Mouse (Mus musculus) forebrain, embryonic 10.5 days (tissue): ENCODE measurements around the gene Vmn1r4. TPM values are rescaled to one million over a fixed set of nuclear protein-coding genes. Genes with fewer than 3 reads are reported as not detected.

Experiments used
- DNase-seq: peaks from one replicate; pipeline ENCODE4 v3.0.0-alpha.2; 2017; ENCODE audit warnings: low spot score; ENCODE audit errors: extremely low spot score
- H3K27ac ChIP-seq: fragments of 300-500 bp; sonication (generic); 2 replicates; pipeline ENCODE4 v1.5.1; 2016; ENCODE audit warnings: mild to moderate bottlenecking
- H3K27me3 ChIP-seq: fragments of 300-500 bp; sonication (generic); 2 replicates; pipeline ENCODE4 v1.6.1; 2016; ENCODE audit warnings: mild to moderate bottlenecking; ENCODE audit not compliant: poor library complexity, severe bottlenecking
- H3K36me3 ChIP-seq: fragments of 300-500 bp; sonication (generic); replicated peaks from 2 replicates; pipeline ENCODE4 v1.6.1; 2016; ENCODE audit warnings: mild to moderate bottlenecking, moderate library complexity
- H3K4me1 ChIP-seq: fragments of 300-500 bp; sonication (generic); 2 replicates; pipeline ENCODE4 v1.6.1; 2016
- H3K4me3 ChIP-seq: fragments of 300-500 bp; sonication (generic); 2 replicates; pipeline ENCODE4 v1.5.1; 2016; ENCODE audit warnings: mild to moderate bottlenecking, moderate library complexity
- H3K9me3 ChIP-seq: fragments of 300-500 bp; sonication (generic); 2 replicates; pipeline ENCODE4 v1.6.1; 2016; ENCODE audit warnings: mild to moderate bottlenecking, moderate library complexity
- WGBS: fragments of 180-500 bp; shearing (Covaris S2); methylation state at CpG from one replicate; pipeline ENCODE4 v1.1.7; 2016; 5-methylcytosine and 5-hydroxymethylcytosine counted together
- polyA plus RNA-seq: library from polyadenylated mRNA; unstranded; fragments of >200 nt; fragmentation: Nextera tagmentation; extraction: Ambion mirVana; gene quantifications from 2 replicates; pipeline ENCODE4 v1.2.1, GENCODE M21; 2016

Vmn1r4 gene
- polyA plus RNA-seq, 1 experiment from 2014 or later: 0.33 TPM

DNA sequence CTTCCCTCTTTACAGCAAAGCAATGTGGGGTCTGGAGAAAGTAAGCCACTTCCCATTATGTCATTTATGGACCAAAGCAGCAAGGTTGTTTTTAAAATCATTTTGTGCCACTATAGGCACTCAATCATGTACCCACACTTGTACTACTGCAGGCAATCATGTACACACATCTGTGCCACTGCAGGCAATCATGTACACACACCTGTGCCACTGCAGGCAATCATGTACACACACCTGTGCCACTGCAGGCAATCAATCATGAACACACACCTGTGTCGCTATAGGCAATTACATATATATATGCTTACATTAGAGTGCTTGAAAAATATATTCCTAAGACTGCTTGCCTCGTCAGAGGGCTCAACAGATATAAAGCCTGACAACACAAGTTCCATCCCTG, 18.8 kb upstream of the Vmn1r4 start:
- DNase-seq: no peak
- Histone ChIP-seq H3K4me1 (peaks cover 11% of the 10 kb centered on the region), H3K4me3 (no peak overlapping the region), H3K27me3 (no peaks in the 10 kb centered on the region), H3K36me3 (no peaks in the 10 kb centered on the region), H3K9me3 (no peaks in the 10 kb centered on the region), H3K27ac (no peak overlapping the region)
- WGBS: 81% methylated on average over 2 of the region's 2 CpGs

DNA sequence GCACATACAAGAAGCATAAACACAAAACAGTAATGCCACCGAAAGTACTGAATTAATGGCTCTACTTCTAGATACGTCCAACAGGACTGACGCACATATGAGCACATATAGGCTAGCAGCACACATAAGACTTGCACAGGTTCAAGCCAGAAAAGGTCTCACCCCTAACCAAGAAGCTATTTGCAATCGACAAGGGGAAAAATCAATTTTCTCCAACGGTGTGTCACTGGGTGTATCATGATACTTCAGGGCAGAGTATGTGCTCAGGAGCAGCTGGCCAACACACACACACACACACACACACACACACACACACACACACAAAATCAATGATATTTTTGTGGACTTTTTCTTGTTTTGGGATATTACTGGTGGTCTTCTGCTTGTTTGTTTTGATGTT, 18.3 kb upstream of the Vmn1r4 start:
- Histone ChIP-seq H3K4me3 (no peak overlapping the region), H3K9me3 (no peaks in the 10 kb centered on the region), H3K4me1 (peaks cover 11% of the 10 kb centered on the region), H3K36me3 (no peaks in the 10 kb centered on the region), H3K27ac (no peak overlapping the region), H3K27me3 (no peaks in the 10 kb centered on the region)
- 96% methylated on average over 5 of the region's 5 CpGs for WGBS
- no peak for DNase-seq

DNA sequence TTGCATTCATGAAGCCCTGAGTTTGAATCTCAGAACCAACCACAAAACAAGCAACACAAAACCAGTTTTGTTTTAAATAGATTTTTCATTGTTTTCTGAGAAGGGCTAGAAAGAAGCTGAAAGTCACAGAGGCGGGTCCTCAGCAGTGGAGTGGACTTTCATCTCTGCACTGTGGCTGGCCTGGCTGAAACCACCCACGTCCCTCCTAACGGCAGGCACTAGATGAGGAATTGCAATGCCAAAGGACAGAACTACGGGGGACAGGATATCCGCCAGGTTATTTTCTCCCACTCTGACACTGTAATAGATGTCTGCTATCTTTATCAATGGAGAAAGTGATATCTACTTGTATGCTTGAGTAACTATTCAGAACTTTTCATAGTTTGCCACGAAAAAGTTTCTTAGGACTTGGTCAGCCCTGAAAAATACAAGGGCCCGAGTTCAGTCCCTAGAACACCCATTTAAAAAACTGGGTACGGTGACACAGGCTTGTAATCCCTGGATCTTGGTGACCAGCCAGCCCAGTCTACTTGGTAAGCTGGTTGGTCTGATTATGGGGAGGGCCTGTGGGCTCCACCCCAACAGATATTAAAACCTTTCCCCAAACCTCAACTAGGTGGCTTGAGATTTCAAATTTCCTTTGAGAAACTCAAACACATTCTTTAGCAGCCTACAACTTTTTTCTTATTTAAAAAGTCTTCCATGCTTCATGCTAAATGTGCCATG, 17.5 kb upstream of the Vmn1r4 start:
- H3K36me3 ChIP-seq: no peaks in the 10 kb centered on the region
- no peaks in the 10 kb centered on the region for H3K27me3 ChIP-seq
- peaks cover 11% of the 10 kb centered on the region for H3K4me1 ChIP-seq
- 91% methylated on average over 8 of the region's 8 CpGs for WGBS
- no peak for DNase-seq
- no peaks in the 10 kb centered on the region for H3K9me3 ChIP-seq
- H3K27ac ChIP-seq: no peak overlapping the region
- no peak overlapping the region for H3K4me3 ChIP-seq

DNA sequence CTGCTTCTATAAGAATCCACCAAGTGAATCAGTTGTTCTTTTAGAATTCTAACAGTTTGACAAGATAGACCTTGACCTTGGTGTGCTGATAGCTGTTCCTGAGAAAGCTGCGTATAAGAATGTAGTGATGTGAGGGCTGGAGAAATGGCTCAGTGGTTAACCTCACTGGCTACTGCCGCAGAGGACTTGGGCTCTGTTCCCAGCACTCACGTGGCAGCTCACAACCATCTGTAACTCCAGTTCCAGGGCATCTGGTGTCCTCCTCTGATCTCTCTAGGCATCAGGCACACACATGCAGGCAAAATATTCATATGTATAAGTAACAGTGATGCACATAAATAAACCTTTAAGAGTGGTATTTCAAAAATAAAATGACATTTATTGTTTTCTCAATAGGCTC, 15.8 kb upstream of the Vmn1r4 start:
- no peak overlapping the region for H3K27ac ChIP-seq
- no peaks in the 10 kb centered on the region for H3K36me3 ChIP-seq
- H3K4me3 ChIP-seq: no peak overlapping the region
- no peaks in the 10 kb centered on the region for H3K27me3 ChIP-seq
- no peak for DNase-seq
- no peaks in the 10 kb centered on the region for H3K9me3 ChIP-seq
- H3K4me1 ChIP-seq: 0 out of 2 replicates have a peak, but pooled peaks cover 3% of the 10 kb centered on the region
- WGBS: 94% methylated on average over 3 of the region's 3 CpGs

DNA sequence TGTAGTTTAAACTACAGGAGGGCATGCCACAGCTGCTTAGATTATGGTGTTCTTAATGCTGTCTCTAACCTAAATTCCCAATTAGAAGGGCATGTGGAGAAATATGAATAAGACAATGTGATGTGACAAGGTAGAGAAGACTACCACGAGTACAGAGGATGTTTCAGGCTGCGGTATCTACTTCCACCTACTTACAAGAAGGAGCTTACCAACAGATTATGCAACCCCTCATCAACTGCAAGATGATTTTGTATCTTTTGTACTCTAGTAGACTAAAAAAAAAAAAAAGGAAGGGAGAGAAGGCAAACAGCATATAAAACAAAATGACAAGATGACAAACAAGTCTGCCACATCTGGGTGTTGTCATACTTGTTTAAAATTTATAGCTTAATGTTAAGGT, 15.4 kb upstream of the Vmn1r4 start:
- 87% methylated on average over 2 of the region's 2 CpGs for WGBS
- DNase-seq: no peak

DNA sequence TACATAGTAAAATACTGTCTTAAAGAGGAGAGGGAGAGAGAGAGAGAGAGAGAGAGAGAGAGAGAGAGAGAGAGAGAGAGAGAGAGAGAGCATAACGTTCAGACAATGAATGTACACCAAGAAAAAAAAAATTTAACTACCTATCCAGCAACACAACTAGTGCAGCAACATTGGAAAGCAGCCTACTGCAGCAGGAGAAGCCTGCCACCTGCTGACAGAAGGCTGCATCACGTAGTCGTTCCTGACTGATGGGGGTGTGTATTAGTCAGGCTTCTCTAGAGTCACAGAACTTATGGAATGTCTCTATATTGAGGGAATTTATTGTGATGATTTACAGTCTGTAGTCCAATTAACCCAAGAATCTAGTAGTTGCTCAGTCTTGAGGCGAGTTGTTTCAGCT, 14.9 kb upstream of the Vmn1r4 start:
- H3K36me3 ChIP-seq: no peaks in the 10 kb centered on the region
- H3K27ac ChIP-seq: no peak overlapping the region
- H3K27me3 ChIP-seq: no peaks in the 10 kb centered on the region
- no peaks in the 10 kb centered on the region for H3K4me1 ChIP-seq
- WGBS: 15% methylated on average over 4 of the region's 4 CpGs
- peak; percentile 18 for DNase-seq
- no peaks in the 10 kb centered on the region for H3K9me3 ChIP-seq
- no peak overlapping the region for H3K4me3 ChIP-seq

More for the DNA sequence above, 15.4 kb upstream of the Vmn1r4 start:
- no peaks in the 10 kb centered on the region for H3K9me3 ChIP-seq
- H3K36me3 ChIP-seq: no peaks in the 10 kb centered on the region
- H3K27ac ChIP-seq: no peak overlapping the region
- H3K4me3 ChIP-seq: no peak overlapping the region
- H3K27me3 ChIP-seq: no peaks in the 10 kb centered on the region
- no peaks in the 10 kb centered on the region for H3K4me1 ChIP-seq

DNA sequence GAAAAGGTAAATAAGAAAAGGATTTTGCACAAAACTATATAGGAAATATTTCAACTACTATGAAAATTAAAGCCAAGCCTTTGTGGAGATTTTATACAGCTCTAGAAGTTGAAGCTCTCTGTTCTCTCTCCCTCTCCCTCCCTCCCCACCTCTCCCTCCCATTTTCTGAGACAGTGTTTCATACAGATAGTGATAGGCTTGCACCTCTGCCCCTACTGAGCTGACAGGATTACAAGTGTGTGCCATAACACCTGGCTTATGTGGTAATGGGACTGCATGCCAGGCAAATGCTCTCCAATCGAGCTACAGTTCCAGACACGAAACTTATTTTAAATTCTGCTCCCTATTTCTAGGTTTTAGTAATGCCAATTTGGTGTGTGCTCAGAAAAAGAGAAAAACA, 12.9 kb upstream of the Vmn1r4 start:
- Histone ChIP-seq H3K4me1 (no peaks in the 10 kb centered on the region), H3K4me3 (no peak overlapping the region), H3K27ac (no peak overlapping the region), H3K9me3 (no peaks in the 10 kb centered on the region), H3K27me3 (no peaks in the 10 kb centered on the region), H3K36me3 (peaks cover 5% of the 10 kb centered on the region; the same call in 1 of the 2 replicates)
- DNase-seq: no peak
- 94% methylated on average over 2 of the region's 2 CpGs for WGBS

GRCm38 (mm10) chr6:56913092-56913858, 10.5 kb upstream of the Vmn1r4 start:
- Histone ChIP-seq H3K36me3 (peaks cover 5% of the 10 kb centered on the region; the same call in 1 of the 2 replicates), H3K27me3 (no peaks in the 10 kb centered on the region), H3K27ac (no peak overlapping the region), H3K9me3 (no peaks in the 10 kb centered on the region), H3K4me3 (no peak overlapping the region), H3K4me1 (no peaks in the 10 kb centered on the region)
- no peak for DNase-seq
- 94% methylated on average over 2 of the region's 2 CpGs for WGBS

DNA sequence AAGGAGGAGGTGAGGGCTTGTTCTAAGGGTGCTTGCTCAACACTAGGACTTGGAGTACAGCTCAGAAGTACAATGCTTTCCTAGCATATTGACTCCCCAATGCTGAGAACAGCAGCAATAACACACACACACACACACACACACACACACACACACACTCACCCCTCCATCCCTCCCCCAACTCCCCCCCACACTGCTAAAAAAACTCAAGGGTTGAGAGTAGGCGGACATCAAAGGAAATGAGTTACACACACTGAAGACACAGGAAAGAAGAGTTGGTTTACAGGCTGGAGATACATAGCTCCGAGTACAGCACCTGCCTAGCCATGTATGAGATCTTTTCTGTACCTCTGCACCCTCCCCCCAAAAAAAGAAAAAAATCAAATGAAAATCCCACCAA, 7.5 kb upstream of the Vmn1r4 start:
- Histone ChIP-seq H3K36me3 (peaks cover 5% of the 10 kb centered on the region; the same call in 1 of the 2 replicates), H3K4me1 (no peaks in the 10 kb centered on the region), H3K4me3 (no peak overlapping the region), H3K27me3 (no peaks in the 10 kb centered on the region), H3K9me3 (no peaks in the 10 kb centered on the region), H3K27ac (no peak overlapping the region)
- DNase-seq: no peak
- 84% methylated on average over 2 of the region's 2 CpGs for WGBS

DNA sequence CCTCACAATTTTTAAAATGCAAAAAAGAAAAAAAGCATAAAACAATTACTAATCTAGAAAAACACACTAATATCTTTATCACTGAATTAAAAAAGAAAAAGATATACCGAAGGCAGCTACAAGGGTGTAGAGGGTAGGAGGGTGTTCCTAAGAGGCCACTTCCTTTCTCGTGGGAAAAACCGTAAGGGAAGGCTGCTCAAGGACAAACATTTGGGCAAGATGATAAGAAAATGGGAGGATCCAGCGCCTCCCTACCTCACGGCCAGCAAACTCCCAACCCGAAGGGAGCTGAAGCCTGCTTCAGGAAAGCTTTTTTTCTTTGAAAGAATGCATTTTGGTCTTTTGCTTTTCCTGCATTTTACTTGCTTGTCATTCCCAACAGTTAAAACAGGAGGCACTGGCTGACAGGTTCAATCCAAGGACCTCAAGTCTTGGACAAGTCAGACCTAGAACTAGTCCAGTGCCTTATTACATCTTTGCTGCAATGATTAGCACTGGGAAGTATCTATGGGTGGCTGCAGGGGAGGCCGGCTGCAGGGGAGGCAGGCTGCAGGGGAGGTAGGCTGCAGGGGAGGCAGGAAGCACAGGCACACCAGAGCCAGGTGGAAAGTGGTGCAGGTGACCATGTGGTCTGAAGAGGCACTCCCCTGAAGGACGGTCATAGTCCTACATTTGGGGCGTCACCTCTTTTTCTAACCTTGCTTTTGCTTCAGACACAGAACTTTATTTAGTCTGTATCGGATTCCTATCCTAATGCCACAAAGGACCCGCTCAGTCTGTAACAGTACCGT, 6.0 kb upstream of the Vmn1r4 start:
- no peaks in the 10 kb centered on the region for H3K9me3 ChIP-seq
- H3K4me1 ChIP-seq: peaks cover 8% of the 10 kb centered on the region
- H3K27ac ChIP-seq: no peak overlapping the region
- 80% methylated on average over 12 of the region's 12 CpGs for WGBS
- H3K27me3 ChIP-seq: no peaks in the 10 kb centered on the region
- DNase-seq: no peak
- peaks cover 5% of the 10 kb centered on the region; the same call in 1 of the 2 replicates for H3K36me3 ChIP-seq
- H3K4me3 ChIP-seq: no peak overlapping the region

GRCm38 (mm10) chr6:56919330-56920044, 4.3 kb upstream of the Vmn1r4 start:
- Histone ChIP-seq H3K4me3 (no peak overlapping the region), H3K27ac (no peak overlapping the region), H3K9me3 (no peaks in the 10 kb centered on the region), H3K4me1 (peaks cover 14% of the 10 kb centered on the region), H3K36me3 (peaks cover 3% of the 10 kb centered on the region; the same call in 1 of the 2 replicates), H3K27me3 (no peaks in the 10 kb centered on the region)
- no peak for DNase-seq
- WGBS: 87% methylated on average over 7 of the region's 7 CpGs
